Mouse (Mus musculus) left cerebral cortex, postnatal 14 days (tissue): Measurements from ENCODE around the gene Icam1. TPM values are rescaled to one million over a fixed set of nuclear protein-coding genes. Genes with fewer than 3 reads are reported as not detected.
A peak's percentile ranks its signal among the peaks of the same experiment; 100 is the strongest.

Source experiments
- DNase-seq, 2 experiments: peaks; one replicate each; pipeline ENCODE4 v3.0.0; 2021 to 2022; ENCODE audit warnings: low spot score in 2 of 2, mixed read lengths in 1 of 2
- intact Hi-C: fragments of 180-260 bp; cut with DNase I; formaldehyde crosslinking; loops from one replicate; pipeline ENCODE4 v1.15.1; 2025
- long read RNA-seq, 2 experiments: library from polyadenylated mRNA; stranded (forward); transcript quantifications; one replicate each; pipeline ENCODE4 v2.0.0; 2021
- total RNA-seq, 2 experiments: library from RNA; stranded (reverse); gene quantifications; 2 replicates each; pipeline ENCODE4 v1.2.3; 2021

Gene Icam1
- total RNA-seq = 1 to 10 TPM; 3.0 to 3.6 TPM
- long read RNA-seq, experiment 1, partial matches to known transcripts = 0 of 1 reads
- long read RNA-seq, experiment 1, other reads (novel, unspliced or antisense) = 0 of 1 reads
- long read RNA-seq, experiment 2, partial matches to known transcripts = 1 of 5 reads
- long read RNA-seq, experiment 2, other reads (novel, unspliced or antisense) = 0 of 5 reads

DNA sequence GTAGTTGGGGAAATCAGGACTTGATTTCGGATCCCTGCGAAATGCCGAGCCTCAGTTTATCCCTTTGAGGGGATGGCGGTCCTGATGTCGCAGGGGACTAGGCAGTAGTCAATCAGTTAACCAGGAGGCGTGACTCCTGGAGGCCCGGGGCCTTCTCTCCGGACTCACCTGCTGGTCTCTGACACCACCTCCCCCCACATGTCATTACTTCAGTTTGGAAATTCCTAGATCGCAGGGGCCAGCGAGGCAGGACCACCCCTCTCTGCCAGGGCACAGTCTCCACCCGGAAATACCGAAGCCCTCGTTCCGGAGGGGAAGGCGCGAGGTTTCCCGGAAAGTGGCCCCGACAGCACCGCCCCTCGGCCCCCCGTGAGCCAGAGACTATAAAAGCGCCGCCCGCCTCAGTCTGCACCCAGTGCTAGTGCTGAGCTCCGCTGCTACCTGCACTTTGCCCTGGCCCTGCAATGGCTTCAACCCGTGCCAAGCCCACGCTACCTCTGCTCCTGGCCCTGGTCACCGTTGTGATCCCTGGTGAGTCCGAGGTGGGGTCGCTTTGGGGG, at the start of gene Icam1:
Gene Icam1 (plus strand): TSS at position 415 of the 560 bp plus-strand sequence.
- intact Hi-C loops = no loop called here
- no peak for DNase-seq

- intact Hi-C loops = no loop called here
- no peak for DNase-seq
These were observed 49.8 kb upstream of the Icam1 start for GRCm38 (mm10) chr9:20966008-20966407.

GRCm38 (mm10) chr9:20966747-20967146, 49.0 kb upstream of the Icam1 start:
- DNase-seq = no peak
- intact Hi-C loops = no loop called here

DNA sequence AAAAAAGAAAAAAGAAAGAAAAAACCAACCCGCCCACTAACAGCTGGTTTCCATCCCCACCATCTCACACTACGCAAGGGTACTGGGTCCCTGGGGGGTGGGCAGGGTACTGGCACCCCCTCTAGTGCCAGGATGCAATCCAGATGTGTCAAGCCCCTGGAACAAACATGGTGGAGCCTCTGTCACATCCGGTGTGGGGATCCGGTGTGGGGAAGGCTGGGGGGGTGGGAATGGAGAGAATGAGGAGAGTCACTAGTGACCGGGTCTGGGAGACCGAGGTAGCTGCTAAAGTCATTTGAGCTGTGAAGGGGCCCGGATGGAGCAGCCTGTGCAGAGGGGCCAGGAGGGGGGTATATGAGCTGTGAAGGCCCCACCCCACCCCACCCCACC, 44.0 kb upstream of the Icam1 start:
- DNase-seq = no peak
- intact Hi-C loops = no loop called here

- intact Hi-C loops = no loop called here
These were observed 43.4 kb upstream of the Icam1 start for GRCm38 (mm10) chr9:20972141-20972992.

DNA sequence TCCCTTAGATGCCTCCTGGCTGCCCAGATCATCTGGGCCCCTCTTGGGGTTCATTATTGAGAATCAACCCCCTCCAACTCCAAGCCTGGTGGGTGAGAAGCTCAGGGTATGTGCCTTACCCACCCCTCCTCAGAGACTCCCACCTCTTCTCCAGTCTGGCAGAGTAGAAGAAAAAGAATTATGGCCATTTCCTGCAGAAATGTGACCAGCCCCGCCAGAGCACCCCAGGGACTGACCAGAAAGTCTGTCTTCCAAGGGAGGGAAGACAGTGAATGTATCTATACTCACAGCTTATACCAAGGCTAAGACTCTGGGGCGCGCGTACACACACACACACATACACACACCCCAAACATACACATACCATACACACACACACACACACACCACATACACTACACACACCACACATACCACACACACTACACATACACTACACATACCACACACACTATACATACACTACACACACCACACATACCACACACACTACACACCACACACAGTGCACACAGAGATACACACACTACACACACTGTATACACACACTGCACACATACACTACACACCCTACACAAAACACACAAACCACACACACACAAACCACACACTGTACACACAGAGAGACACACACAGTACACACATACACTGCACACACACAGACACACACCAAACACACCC, 42.6 kb upstream of the Icam1 start:
- intact Hi-C loops = no loop called here
- DNase-seq = no peak

More at GRCm38 (mm10) chr9:20972141-20972992, 43.4 kb upstream of the Icam1 start:
- peak; percentile 65 to 86 for DNase-seq

DNA sequence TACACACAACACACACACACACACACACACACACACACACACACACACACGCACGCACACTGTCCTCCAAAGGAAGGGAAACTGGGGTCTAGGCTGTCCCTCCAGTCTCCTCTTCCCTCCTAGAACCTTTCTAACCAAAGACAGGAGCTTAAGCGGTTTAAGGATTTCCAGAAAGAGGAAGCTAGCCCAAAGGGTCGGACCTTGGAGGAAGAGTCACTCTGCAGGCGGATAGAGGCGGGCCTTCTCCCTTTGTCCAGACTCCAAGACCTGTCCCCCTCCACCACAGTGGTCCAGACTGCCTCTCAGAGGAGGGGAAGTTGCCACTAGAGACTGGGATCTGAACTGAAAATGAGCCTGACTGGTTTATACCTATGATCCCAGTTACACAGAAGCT, 42.1 kb upstream of the Icam1 start:
- DNase-seq = no peak
- intact Hi-C loops = no loop called here

DNA sequence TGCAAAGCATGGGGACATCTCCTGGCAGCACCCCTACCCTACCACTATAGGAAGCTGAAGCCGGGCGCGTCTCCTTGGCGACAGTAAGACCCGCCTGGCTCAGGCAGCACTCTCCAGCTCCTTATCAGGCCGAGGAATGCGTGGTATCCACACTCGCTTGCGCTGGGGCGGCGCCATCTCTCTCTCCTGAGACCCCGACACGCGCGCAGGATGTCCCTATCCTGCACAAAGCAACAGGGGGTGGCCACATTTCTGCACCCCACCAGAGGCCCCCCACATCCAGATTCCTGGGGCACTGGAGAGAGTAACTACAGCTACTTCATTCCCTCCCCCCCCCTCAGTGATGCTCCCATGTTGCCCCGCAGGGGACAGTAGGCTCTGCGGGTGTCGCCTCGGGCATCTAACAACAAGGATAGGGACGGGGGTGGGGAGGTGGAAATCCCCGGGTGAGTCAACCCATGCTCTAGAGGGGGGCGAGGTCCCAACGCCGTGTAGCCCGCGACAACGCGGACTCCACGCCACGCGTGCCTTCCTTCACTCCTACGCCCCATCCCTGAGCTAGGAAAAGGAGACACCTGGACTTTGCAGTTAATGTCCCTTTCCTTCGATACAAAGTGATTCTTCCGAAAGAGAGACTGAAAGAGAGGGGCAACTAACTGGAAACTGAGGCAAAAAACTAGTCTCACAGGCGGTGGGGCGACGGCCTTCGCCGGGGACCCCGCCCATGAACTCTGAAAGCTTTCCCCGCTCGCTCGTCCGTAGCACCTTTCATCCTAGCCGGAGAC, 40.2 kb upstream of the Icam1 start:
- intact Hi-C loops = no loop called here
- DNase-seq = peak; percentile 49 to 50

DNA sequence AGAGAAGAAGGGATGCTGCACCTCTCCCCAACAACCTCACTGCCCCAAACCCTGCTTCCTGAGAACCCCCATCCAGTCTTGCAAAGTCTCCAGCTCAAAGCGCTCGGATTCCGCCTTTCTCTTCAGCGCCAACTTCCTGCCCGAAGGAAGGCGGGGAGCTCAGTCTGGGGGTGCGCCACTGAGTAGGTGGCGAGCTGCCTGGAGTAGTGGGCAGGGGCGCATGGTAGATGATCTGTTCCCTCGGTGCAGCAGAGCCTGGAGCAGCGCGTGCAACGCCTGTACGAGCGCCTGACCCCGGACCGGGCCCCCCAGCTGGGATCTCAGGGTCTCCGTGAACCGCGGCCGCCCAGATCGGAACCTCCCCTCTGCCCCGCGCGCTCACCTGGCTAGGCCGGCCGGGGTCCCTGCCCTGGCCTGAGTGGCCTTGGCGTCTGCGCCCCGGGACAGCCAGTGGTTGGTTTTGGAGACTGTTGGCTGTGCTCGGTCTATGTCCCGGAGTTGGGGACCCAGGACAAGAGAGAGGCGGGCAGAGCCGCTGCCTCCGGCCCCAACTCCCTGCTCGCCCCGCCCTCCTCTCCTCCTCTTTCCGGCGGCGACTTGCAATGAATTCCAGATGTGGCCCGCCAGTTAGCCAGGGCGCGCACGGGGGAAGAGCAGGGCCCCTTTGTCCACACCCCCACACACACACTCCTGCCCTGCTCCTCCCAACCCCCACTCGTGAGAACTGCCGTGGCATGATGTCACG, 39.4 kb upstream of the Icam1 start, which contains the start of gene S1pr2:
Gene S1pr2 (minus strand): TSS at position 566 of the 745 bp plus-strand sequence.
- intact Hi-C loops = no loop called here
- DNase-seq = peak; percentile 42 to 54

- DNase-seq = no peak
- intact Hi-C loops = no loop called here
These were observed 38.7 kb upstream of the Icam1 start for GRCm38 (mm10) chr9:20976961-20977689.

DNA sequence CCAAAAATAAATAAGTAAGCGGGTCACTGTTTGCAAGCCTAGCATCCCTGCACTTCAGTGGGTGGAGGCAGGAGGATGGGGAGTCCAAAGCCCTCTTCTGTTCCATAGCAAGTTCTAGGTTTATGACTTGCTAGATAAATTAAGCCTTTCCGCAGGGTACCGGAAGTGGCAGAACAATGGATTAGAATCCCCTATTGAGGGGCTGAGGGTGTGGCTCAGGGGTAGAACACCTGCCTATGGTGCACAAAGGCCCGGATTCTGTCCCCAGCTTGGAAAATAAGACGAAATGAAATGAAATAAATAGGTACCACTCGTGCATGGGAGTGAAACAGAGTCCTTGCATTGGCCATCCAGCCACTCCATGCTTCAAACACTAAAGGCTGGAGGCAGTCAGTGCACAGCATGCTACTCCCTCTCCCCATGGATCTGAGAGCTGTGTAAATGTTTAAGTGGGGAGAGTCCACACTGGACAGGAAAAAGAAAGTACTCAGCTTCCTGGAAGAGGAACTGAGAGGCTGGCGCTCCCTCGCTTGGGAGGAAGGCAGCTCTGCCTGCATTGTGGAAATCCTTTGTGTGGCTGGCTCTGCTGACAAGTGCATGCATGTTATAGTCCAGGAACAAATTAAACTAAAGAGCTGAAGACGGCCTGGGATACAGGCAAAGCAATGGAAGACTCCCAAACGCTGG, 37.2 kb upstream of the Icam1 start:
- DNase-seq = no peak
- intact Hi-C loops = no loop called here

DNA sequence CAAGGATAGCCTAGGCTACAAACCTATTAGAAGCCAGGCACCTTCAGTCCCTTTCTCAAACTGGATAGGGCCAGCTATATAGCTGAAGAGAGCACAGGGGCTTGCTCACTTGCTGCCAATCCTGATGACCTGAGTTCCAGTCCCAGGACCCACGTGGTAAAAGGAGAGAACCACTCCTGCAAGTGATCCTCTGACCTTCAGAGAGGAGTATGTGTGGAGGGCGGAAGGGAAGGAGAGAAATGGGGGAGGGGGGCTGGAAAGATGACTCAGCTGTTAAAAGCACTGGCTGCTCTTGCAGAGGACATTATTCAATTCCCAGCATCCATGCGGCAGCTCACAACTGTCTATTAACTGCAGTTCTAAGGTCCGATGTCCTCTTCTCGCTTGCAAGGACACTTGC, 36.6 kb upstream of the Icam1 start:
- no peak for DNase-seq
- intact Hi-C loops = no loop called here

DNA sequence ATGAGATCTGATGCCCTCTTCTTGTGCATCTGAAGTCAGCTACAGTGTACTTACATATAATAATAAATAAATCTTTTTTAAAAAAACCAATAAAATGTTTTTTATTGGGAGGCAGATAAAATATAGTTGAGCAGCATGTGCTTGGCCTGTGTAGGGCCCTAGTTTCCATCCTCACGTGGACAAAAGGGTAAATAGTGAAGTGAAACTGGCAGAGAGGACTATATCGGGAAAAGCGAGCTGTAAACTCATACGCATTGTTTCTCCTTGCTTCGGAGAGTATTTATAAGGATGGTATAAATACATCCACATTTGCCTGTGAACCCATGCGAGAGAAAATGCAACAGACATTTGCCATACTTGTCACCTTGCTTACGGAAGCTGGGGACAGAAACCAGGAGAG, 36.0 kb upstream of the Icam1 start:
- DNase-seq = no peak
- intact Hi-C loops = no loop called here

- intact Hi-C loops = no loop called here
- DNase-seq = no peak
These were observed 33.6 kb upstream of the Icam1 start for GRCm38 (mm10) chr9:20982171-20982570.

DNA sequence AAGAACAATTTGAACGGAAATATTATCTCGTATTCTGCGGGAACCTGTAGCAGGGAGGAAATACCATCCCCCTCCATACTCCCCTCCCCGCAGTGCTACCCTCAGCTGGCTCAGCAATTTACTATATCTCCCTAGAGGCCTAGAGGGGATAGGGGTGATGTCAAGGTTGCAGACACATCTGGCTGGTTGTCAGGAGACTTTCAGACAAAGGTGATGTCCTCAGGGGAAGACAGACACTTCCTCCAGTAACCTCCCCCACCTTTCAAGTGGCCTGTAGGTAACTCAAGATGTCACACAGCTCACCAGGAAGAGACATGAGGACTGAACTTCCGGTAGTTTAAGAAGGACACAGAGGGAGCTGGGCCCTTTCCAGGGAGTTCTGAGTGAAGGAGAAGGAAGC, 32.6 kb upstream of the Icam1 start:
- DNase-seq = no peak
- intact Hi-C loops = no loop called here

- DNase-seq = no peak
- intact Hi-C loops = no loop called here
These were observed 28.7 kb upstream of the Icam1 start for GRCm38 (mm10) chr9:20986952-20987686.

DNA sequence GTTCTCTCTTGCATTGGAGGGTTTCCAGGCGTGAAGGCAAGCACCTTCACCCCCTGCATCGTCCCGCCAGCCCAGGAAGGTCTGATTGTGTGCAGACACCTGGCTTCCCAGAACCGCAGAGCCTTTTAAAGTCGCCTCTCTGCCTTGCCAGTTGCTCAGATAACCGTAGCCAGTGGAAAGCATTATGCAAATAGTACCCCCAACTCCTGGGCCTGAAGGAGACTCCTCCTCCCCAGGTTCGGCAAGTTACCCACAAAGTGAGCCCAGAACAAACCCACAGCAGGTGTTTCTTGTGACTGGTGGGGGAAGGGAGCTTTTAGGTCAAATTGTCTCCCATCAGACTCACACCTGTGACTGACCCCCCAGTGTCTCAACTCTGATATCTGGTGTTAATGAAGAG, 27.8 kb upstream of the Icam1 start:
- intact Hi-C loops = no loop called here
- DNase-seq = no peak
